ENCODE assay signal across 24 mouse cellular contexts in the genomic region with DNA sequence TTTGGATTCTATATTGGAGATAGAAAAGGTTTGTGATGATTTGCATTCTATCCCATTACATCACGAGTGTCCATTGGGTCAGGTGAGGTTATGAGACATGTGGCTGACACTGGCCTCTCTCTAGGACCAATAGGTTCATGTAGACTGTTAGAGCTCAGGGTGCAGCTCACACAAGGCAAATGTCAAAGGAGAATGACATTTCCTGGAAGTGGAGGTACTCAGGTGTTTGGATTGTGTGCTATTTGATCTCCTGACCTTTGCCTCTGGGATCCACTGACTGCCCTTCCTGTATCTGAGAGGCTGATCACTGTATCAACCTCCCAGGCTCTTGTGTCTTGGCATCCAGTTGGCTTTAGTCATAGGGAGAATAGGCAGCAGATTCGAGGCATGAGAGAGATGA.
DNase-seq lines count a peak whose midpoint lies in the region; ATAC-seq and TF ChIP-seq lines count a peak whose summit lies in the region.
"Had no signal": no experiment of that assay in that cellular context is flagged by ENCODE, and none has a peak within 500 bp of the region (broad histone marks: within the 10 kb centered on the region; RNA-seq: fewer than 3 reads in every experiment).

No protein-coding gene starts in this region.

- H3K4me1 ChIP-seq in kidney, adult 2 months (ENCODE audit: control insufficient read depth, insufficient read depth, low read length), result peaks cover 9% of the 10 kb centered on the region; the same call in 1 of the 2 replicates
- H3K4me1 ChIP-seq in kidney, embryonic 15.5 days, result peaks cover 9% of the 10 kb centered on the region
- H3K4me1 ChIP-seq in liver, adult 2 months (ENCODE audit: control insufficient read depth, insufficient read depth, low read length), result peaks cover 15% of the 10 kb centered on the region
- H3K4me1 ChIP-seq in liver, postnatal 0 days (ENCODE audit: insufficient read depth), result peaks cover 21% of the 10 kb centered on the region
- H3K4me1 ChIP-seq in liver, embryonic 11.5 days (replicated peaks; ENCODE audit: control insufficient read depth, insufficient read depth, low read length), result no peaks in the 10 kb centered on the region
- H3K4me1 ChIP-seq: embryonic facial prominence, embryonic 13.5 days; embryonic facial prominence, embryonic 15.5 days; forebrain, embryonic 12.5 days had no signal

- no peak for TF ChIP-seq POLR2A in kidney, adult 2 months (IDR thresholded peaks at IDR 0.05; ENCODE audit: low read depth, low read length)
- TF ChIP-seq POLR2A in liver, adult 2 months (IDR thresholded peaks at IDR 0.05; ENCODE audit: extremely low read depth, insufficient read depth, low read length), result no peak

- no peak for TF ChIP-seq CTCF in kidney, adult 2 months (conservative IDR thresholded peaks at IDR 0.05; ENCODE audit: insufficient read depth, insufficient read length, low read depth, low read length)
- no peak for TF ChIP-seq CTCF in liver, adult 2 months (IDR thresholded peaks at IDR 0.05; ENCODE audit: low read depth, low read length)
- TF ChIP-seq CTCF in liver, postnatal 0 days (IDR thresholded peaks at IDR 0.05; ENCODE audit: low read depth), result no peak

- TF ChIP-seq EP300 in liver, postnatal 0 days (IDR thresholded peaks at IDR 0.05; ENCODE audit: low read depth), result peak; percentile 34; the same call in 1 of the 2 replicates

- no peak for ATAC-seq in kidney, embryonic 15.5 days (replicated peaks; ENCODE audit: low FRiP score)
- ATAC-seq in liver, postnatal 0 days, result peak; percentile 79
- no peak for ATAC-seq in liver, embryonic 11.5 days (replicated peaks; ENCODE audit: low FRiP score)
- ATAC-seq in inflammation-experienced regulatory T-cells, adult 6 months, result no peak
- ATAC-seq: forebrain, embryonic 14.5 days had no signal

- peak; percentile 10 for DNase-seq in kidney, adult 2 months
- DNase-seq in liver, adult 2 months (ENCODE audit: extremely low read depth, low read depth, low spot score), result peak; percentile 93
- no peak for DNase-seq in liver
- DNase-seq in liver, postnatal 0 days, result no peak
- DNase-seq in liver, embryonic 11.5 days (ENCODE audit: low spot score), result no peak
- DNase-seq in yolk sac, embryonic 10.5 days (ENCODE audit: low spot score), result peak; percentile 67
- DNase-seq: adrenal gland, adult 2 months; adrenal gland, postnatal 10 days; adrenal gland, postnatal 25 days; cerebellum, adult 11 months; cerebellum, adult 18-20 months; cerebellum, adult 8-10 months; cerebellum, adult 9-11 months; cerebellum, postnatal 14 days; cerebellum, postnatal 36 days; embryo, embryonic 11 days had no signal

- no peak overlapping the region for H3K27ac ChIP-seq in kidney, adult 2 months (ENCODE audit: insufficient read depth, low read depth, low read length)
- no peak overlapping the region for H3K27ac ChIP-seq in kidney, embryonic 15.5 days
- no peak overlapping the region for H3K27ac ChIP-seq in liver, adult 2 months (replicated peaks; ENCODE audit: insufficient read depth, low read depth, low read length)
- H3K27ac ChIP-seq in liver, postnatal 0 days (ENCODE audit: low read depth), result peak overlapping the region; percentile 67
- no peak overlapping the region for H3K27ac ChIP-seq in liver, embryonic 11.5 days (ENCODE audit: low read depth, low read length)
- H3K27ac ChIP-seq: embryonic facial prominence, embryonic 13.5 days; embryonic facial prominence, embryonic 15.5 days; forebrain, embryonic 10.5 days; forebrain, embryonic 12.5 days had no signal

- no peak overlapping the region for H3K9ac ChIP-seq in kidney, embryonic 15.5 days
- H3K9ac ChIP-seq in liver, adult 2 months (ENCODE audit: low read depth, low read length), result no peak overlapping the region
- no peak overlapping the region for H3K9ac ChIP-seq in liver, postnatal 0 days (replicated peaks)
- H3K9ac ChIP-seq in liver, embryonic 11.5 days (ENCODE audit: low read depth, low read length), result no peak overlapping the region
- H3K9ac ChIP-seq: embryonic facial prominence, embryonic 13.5 days; embryonic facial prominence, embryonic 15.5 days; forebrain, embryonic 12.5 days had no signal

- no peaks in the 10 kb centered on the region for H3K79me2 ChIP-seq in liver, adult 2 months (ENCODE audit: control insufficient read depth, insufficient read depth, low read length)

- H3K36me3 ChIP-seq in kidney, adult 2 months (ENCODE audit: control insufficient read depth, insufficient read depth, low read length), result no peaks in the 10 kb centered on the region
- H3K36me3 ChIP-seq in kidney, embryonic 15.5 days, result no peaks in the 10 kb centered on the region
- no peaks in the 10 kb centered on the region for H3K36me3 ChIP-seq in liver, adult 2 months (ENCODE audit: control insufficient read depth, insufficient read depth, low read length)
- H3K36me3 ChIP-seq in liver, postnatal 0 days (replicated peaks; ENCODE audit: insufficient read depth, low read length), result no peaks in the 10 kb centered on the region
- no peaks in the 10 kb centered on the region for H3K36me3 ChIP-seq in liver, embryonic 11.5 days (ENCODE audit: control insufficient read depth, insufficient read depth, low read length)
- H3K36me3 ChIP-seq: embryonic facial prominence, embryonic 13.5 days; embryonic facial prominence, embryonic 15.5 days; forebrain, embryonic 10.5 days; forebrain, embryonic 12.5 days had no signal

- H3K27me3 ChIP-seq in kidney, adult 2 months (replicated peaks; ENCODE audit: control insufficient read depth, insufficient read depth, low read length), result no peaks in the 10 kb centered on the region
- no peaks in the 10 kb centered on the region for H3K27me3 ChIP-seq in kidney, embryonic 15.5 days
- no peaks in the 10 kb centered on the region for H3K27me3 ChIP-seq in liver, adult 2 months (ENCODE audit: control insufficient read depth, insufficient read depth, low read length)
- H3K27me3 ChIP-seq in liver, postnatal 0 days (ENCODE audit: insufficient read depth, low read length), result no peaks in the 10 kb centered on the region
- no peaks in the 10 kb centered on the region for H3K27me3 ChIP-seq in liver, embryonic 11.5 days (replicated peaks; ENCODE audit: control insufficient read depth, insufficient read depth, low read length)
- H3K27me3 ChIP-seq: embryonic facial prominence, embryonic 13.5 days; embryonic facial prominence, embryonic 15.5 days; forebrain, embryonic 12.5 days had no signal

- no peak overlapping the region for H3K4me2 ChIP-seq in kidney, embryonic 15.5 days
- no peak overlapping the region for H3K4me2 ChIP-seq in liver, postnatal 0 days (ENCODE audit: low read depth, low read length)
- no peak overlapping the region for H3K4me2 ChIP-seq in liver, embryonic 11.5 days
- H3K4me2 ChIP-seq: embryonic facial prominence, embryonic 13.5 days; embryonic facial prominence, embryonic 15.5 days; forebrain, embryonic 12.5 days had no signal

- H3K9me3 ChIP-seq in kidney, embryonic 15.5 days (replicated peaks), result no peaks in the 10 kb centered on the region
- H3K9me3 ChIP-seq in liver, postnatal 0 days (ENCODE audit: low read length), result no peaks in the 10 kb centered on the region
- no peaks in the 10 kb centered on the region for H3K9me3 ChIP-seq in liver, embryonic 11.5 days (ENCODE audit: control insufficient read depth, low read length)
- H3K9me3 ChIP-seq: embryonic facial prominence, embryonic 13.5 days; embryonic facial prominence, embryonic 15.5 days; forebrain, embryonic 10.5 days; forebrain, embryonic 12.5 days had no signal

- H3K4me3 ChIP-seq in kidney, adult 2 months (ENCODE audit: insufficient read depth, low read depth, low read length), result no peak overlapping the region
- no peak overlapping the region for H3K4me3 ChIP-seq in kidney, embryonic 15.5 days (replicated peaks)
- no peak overlapping the region for H3K4me3 ChIP-seq in liver, adult 2 months (ENCODE audit: insufficient read depth, low read depth, low read length)
- H3K4me3 ChIP-seq in liver, postnatal 0 days (ENCODE audit: low read depth, low read length), result no peak overlapping the region
- H3K4me3 ChIP-seq in liver, embryonic 11.5 days (ENCODE audit: low read depth, low read length), result no peak overlapping the region
- H3K4me3 ChIP-seq: embryonic facial prominence, embryonic 13.5 days; embryonic facial prominence, embryonic 15.5 days; erythroblast, embryonic 14.5 days; forebrain, embryonic 10.5 days; forebrain, embryonic 12.5 days had no signal

- WGBS in kidney, adult 2 months, result 52% methylated on average over 2 of the region's 2 CpGs
- 72% methylated on average over 2 of the region's 2 CpGs for WGBS in kidney, embryonic 15.5 days
- 16% methylated on average over 2 of the region's 2 CpGs for WGBS in liver, adult 2 months
- WGBS in liver, postnatal 0 days (ENCODE audit: insufficient replicate concordance), result 37% methylated on average over 2 of the region's 2 CpGs
- 63% methylated on average over 2 of the region's 2 CpGs for WGBS in liver, embryonic 11.5 days

Comparison
In these comparisons a context has a peak if more than half of its experiments do, and no peak if none do; other contexts are left out.
1. DNase-seq: peak in kidney, adult 2 months (single experiment), liver, adult 2 months (single experiment) and yolk sac, embryonic 10.5 days (single experiment); none in liver (single experiment), liver, postnatal 0 days (single experiment) and liver, embryonic 11.5 days (single experiment).